Mouse (Mus musculus): ENCODE data around the gene Lingo3. TPM values are rescaled to one million over a fixed set of nuclear protein-coding genes. Genes with fewer than 3 reads are reported as not detected.

Gene Lingo3
- polyA plus RNA-seq, 1 experiment from 2014 or later, result 0.61 TPM

- DNase-seq (ENCODE audit: low spot score), result peak; percentile 71
- WGBS, result 30% methylated on average over 5 of the region's 5 CpGs
- no peak for ATAC-seq (replicated peaks; ENCODE audit: low FRiP score, low read depth)
These were observed 32.2 kb upstream of the Lingo3 start for GRCm38 (mm10) chr10:80876028-80876427.

GRCm38 (mm10) chr10:80874035-80874434 is 30.2 kb upstream of the Lingo3 start:
- 80% methylated on average over 9 of the region's 9 CpGs for WGBS
- TF ChIP-seq CTCF (IDR thresholded peaks at IDR 0.05; ENCODE audit: low read depth), result no peak

More at GRCm38 (mm10) chr10:80876028-80876427, 32.2 kb upstream of the Lingo3 start:
- Histone ChIP-seq H3K27me3 (ENCODE audit: insufficient read depth, low read length) (no peaks in the 10 kb centered on the region), H3K27ac (no peak overlapping the region), H3K4me3 (replicated peaks; ENCODE audit: low read depth, low read length) (no peak overlapping the region), H3K36me3 (ENCODE audit: insufficient read depth, low read length) (no peaks in the 10 kb centered on the region), H3K4me2 (ENCODE audit: low read length) (no peak overlapping the region), H3K9ac (ENCODE audit: low read depth, low read length) (no peak overlapping the region), H3K9me3 (replicated peaks; ENCODE audit: low read length) (no peaks in the 10 kb centered on the region), H3K4me1 (replicated peaks; ENCODE audit: insufficient read depth, low read length) (no peaks in the 10 kb centered on the region)
- TF ChIP-seq CTCF (IDR thresholded peaks at IDR 0.05; ENCODE audit: low read depth), result peak; percentile 84

GRCm38 (mm10) chr10:80871581-80871980 is 27.7 kb upstream of the Lingo3 start, which contains the start of gene Tmprss9:
TSS of gene Tmprss9 (plus strand) at chr10:80871848.
- Histone ChIP-seq H3K4me3 (replicated peaks; ENCODE audit: low read depth, low read length) (no peak within 1 kb of the TSS), H3K36me3 (ENCODE audit: insufficient read depth, low read length) (peaks cover 15% of the 10 kb centered on the region), H3K9me3 (replicated peaks; ENCODE audit: low read length) (no peaks in the 10 kb centered on the region), H3K27ac (no peak within 1 kb of the TSS), H3K27me3 (ENCODE audit: insufficient read depth, low read length) (no peaks in the 10 kb centered on the region), H3K4me1 (replicated peaks; ENCODE audit: insufficient read depth, low read length) (no peaks in the 10 kb centered on the region), H3K4me2 (ENCODE audit: low read length) (no peak within 1 kb of the TSS), H3K9ac (ENCODE audit: low read depth, low read length) (no peak within 1 kb of the TSS)
- no peak for ATAC-seq (replicated peaks; ENCODE audit: low FRiP score, low read depth)
- no peak for DNase-seq (ENCODE audit: low spot score)
- WGBS, result 24% methylated on average over 9 of the region's 9 CpGs
- no peak for TF ChIP-seq CTCF (IDR thresholded peaks at IDR 0.05; ENCODE audit: low read depth)

More at GRCm38 (mm10) chr10:80874035-80874434, 30.2 kb upstream of the Lingo3 start:
- no peak for DNase-seq (ENCODE audit: low spot score)
- H3K27ac ChIP-seq, result no peak overlapping the region
- H3K9me3 ChIP-seq (replicated peaks; ENCODE audit: low read length), result no peaks in the 10 kb centered on the region
- H3K4me1 ChIP-seq (replicated peaks; ENCODE audit: insufficient read depth, low read length), result no peaks in the 10 kb centered on the region
- no peaks in the 10 kb centered on the region for H3K27me3 ChIP-seq (ENCODE audit: insufficient read depth, low read length)
- no peak for ATAC-seq (replicated peaks; ENCODE audit: low FRiP score, low read depth)
- H3K9ac ChIP-seq (ENCODE audit: low read depth, low read length), result no peak overlapping the region
- H3K36me3 ChIP-seq (ENCODE audit: insufficient read depth, low read length), result no peaks in the 10 kb centered on the region
- no peak overlapping the region for H3K4me3 ChIP-seq (replicated peaks; ENCODE audit: low read depth, low read length)
- no peak overlapping the region for H3K4me2 ChIP-seq (ENCODE audit: low read length)

- TF ChIP-seq CTCF (IDR thresholded peaks at IDR 0.05; ENCODE audit: low read depth), result no peak
- H3K27ac ChIP-seq, result no peak overlapping the region
- no peak overlapping the region for H3K4me3 ChIP-seq (replicated peaks; ENCODE audit: low read depth, low read length)
- no peak for DNase-seq (ENCODE audit: low spot score)
- no peaks in the 10 kb centered on the region for H3K4me1 ChIP-seq (replicated peaks; ENCODE audit: insufficient read depth, low read length)
- H3K27me3 ChIP-seq (ENCODE audit: insufficient read depth, low read length), result no peaks in the 10 kb centered on the region
- WGBS, result 65% methylated on average over 4 of the region's 6 CpGs
- no peak for ATAC-seq (replicated peaks; ENCODE audit: low FRiP score, low read depth)
- H3K9ac ChIP-seq (ENCODE audit: low read depth, low read length), result no peak overlapping the region
- H3K36me3 ChIP-seq (ENCODE audit: insufficient read depth, low read length), result peaks cover 20% of the 10 kb centered on the region
- H3K4me2 ChIP-seq (ENCODE audit: low read length), result no peak overlapping the region
- H3K9me3 ChIP-seq (replicated peaks; ENCODE audit: low read length), result no peaks in the 10 kb centered on the region
These were observed 27.2 kb upstream of the Lingo3 start for GRCm38 (mm10) chr10:80870993-80871392.

GRCm38 (mm10) chr10:80864446-80864845 is 20.6 kb upstream of the Lingo3 start:
- Histone ChIP-seq H3K9ac (ENCODE audit: low read depth, low read length) (no peak overlapping the region), H3K27ac (no peak overlapping the region), H3K36me3 (ENCODE audit: insufficient read depth, low read length) (peaks cover 59% of the 10 kb centered on the region), H3K4me3 (replicated peaks; ENCODE audit: low read depth, low read length) (no peak overlapping the region), H3K4me2 (ENCODE audit: low read length) (no peak overlapping the region), H3K4me1 (replicated peaks; ENCODE audit: insufficient read depth, low read length) (no peaks in the 10 kb centered on the region), H3K27me3 (ENCODE audit: insufficient read depth, low read length) (no peaks in the 10 kb centered on the region), H3K9me3 (replicated peaks; ENCODE audit: low read length) (no peaks in the 10 kb centered on the region)
- 90% methylated on average over 16 of the region's 16 CpGs for WGBS
- ATAC-seq (replicated peaks; ENCODE audit: low FRiP score, low read depth) (no peak), DNase-seq (ENCODE audit: low spot score) (no peak)
- no peak for TF ChIP-seq CTCF (IDR thresholded peaks at IDR 0.05; ENCODE audit: low read depth)

GRCm38 (mm10) chr10:80862305-80862704 is 18.5 kb upstream of the Lingo3 start:
- H3K36me3 ChIP-seq (ENCODE audit: insufficient read depth, low read length), result peaks cover 49% of the 10 kb centered on the region
- no peak for TF ChIP-seq CTCF (IDR thresholded peaks at IDR 0.05; ENCODE audit: low read depth)
- H3K4me1 ChIP-seq (replicated peaks; ENCODE audit: insufficient read depth, low read length), result no peaks in the 10 kb centered on the region
- DNase-seq (ENCODE audit: low spot score), result no peak
- ATAC-seq (replicated peaks; ENCODE audit: low FRiP score, low read depth), result no peak
- no peaks in the 10 kb centered on the region for H3K9me3 ChIP-seq (replicated peaks; ENCODE audit: low read length)
- H3K27ac ChIP-seq, result no peak overlapping the region
- no peak overlapping the region for H3K4me3 ChIP-seq (replicated peaks; ENCODE audit: low read depth, low read length)
- 97% methylated on average over 5 of the region's 5 CpGs for WGBS
- H3K27me3 ChIP-seq (ENCODE audit: insufficient read depth, low read length), result no peaks in the 10 kb centered on the region
- H3K9ac ChIP-seq (ENCODE audit: low read depth, low read length), result no peak overlapping the region
- no peak overlapping the region for H3K4me2 ChIP-seq (ENCODE audit: low read length)
